Mouse (Mus musculus) liver, postnatal 0 days (tissue): Measurements from ENCODE around the gene Ralgds.

Source experiments
- CTCF ChIP-seq: sonication (generic); IDR thresholded peaks from 2 replicates; pipeline ENCODE4 v1.5.1; 2016; ENCODE audit warnings: antibody characterized with exemption, low read depth
- EP300 ChIP-seq: IDR thresholded peaks from 2 replicates; pipeline ENCODE4 v1.6.1; 2016; ENCODE audit warnings: antibody characterized with exemption, low read depth, mild to moderate bottlenecking

DNA sequence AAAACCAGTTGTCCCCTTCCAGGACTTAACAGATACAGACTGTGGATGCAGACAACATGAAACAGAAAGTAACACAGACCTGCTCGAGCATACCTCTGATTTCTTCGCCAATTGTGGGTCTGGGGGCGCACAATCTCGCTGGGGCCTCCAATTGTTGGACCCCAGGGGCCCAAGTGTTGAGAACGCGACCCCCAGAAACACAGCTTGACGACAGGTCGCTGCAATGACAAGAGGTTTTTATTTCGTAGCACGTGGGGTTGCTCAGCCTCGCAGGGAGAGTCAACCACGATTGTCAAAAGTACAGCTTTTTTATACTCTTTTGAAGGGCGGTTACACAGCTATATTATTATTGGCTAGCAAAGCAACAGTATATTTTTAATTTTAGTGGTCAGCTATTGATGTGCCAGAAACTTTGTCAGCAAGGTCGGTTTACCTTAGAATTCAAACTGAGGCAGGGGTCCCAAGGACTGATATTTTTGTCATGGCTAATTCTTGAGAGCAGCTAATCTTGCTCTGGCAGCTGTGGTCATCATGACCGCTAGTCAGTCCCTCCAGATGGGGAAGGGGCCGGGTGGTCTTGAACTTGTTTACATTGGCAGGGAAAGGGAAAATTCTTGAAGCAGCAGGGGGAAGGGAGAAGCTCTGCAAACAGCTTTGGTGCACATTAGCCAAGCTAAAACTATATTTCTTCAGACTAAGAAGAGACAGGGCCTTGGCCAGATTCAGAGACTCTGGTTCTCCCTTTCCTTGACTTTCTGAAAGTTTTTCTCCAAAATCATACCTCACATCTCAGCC is 16.9 kb upstream of the Ralgds start:
- TF ChIP-seq CTCF = no peak
- TF ChIP-seq EP300 = no peak
